Mouse (Mus musculus) stomach, postnatal 0 days (tissue): ENCODE measurements around the gene Adcyap1r1. TPM values are rescaled to one million over a fixed set of nuclear protein-coding genes. Genes with fewer than 3 reads are reported as not detected.

Experiments
- ATAC-seq: fragments of 200-750 bp; cut with Nextera tagmentation; 2 replicates; pipeline ENCODE4 v1.8.0; 2017; ENCODE audit not compliant: low FRiP score, low TSS enrichment
- DNase-seq: peaks from one replicate; pipeline ENCODE4 v3.0.0-alpha.2; 2016; ENCODE audit warnings: low spot score
- H3K27ac ChIP-seq: fragments of 300-500 bp; sonication (generic); replicated peaks from 2 replicates; pipeline ENCODE4 v1.5.1; 2014; ENCODE audit warnings: mild to moderate bottlenecking, control low read depth
- H3K27me3 ChIP-seq: fragments of 300-500 bp; sonication (generic); 2 replicates; pipeline ENCODE4 v1.6.1; 2014; ENCODE audit warnings: low read length; ENCODE audit not compliant: control insufficient read depth, insufficient read depth
- H3K36me3 ChIP-seq: fragments of 300-500 bp; sonication (generic); 2 replicates; pipeline ENCODE4 v1.6.1; 2014; ENCODE audit warnings: low read length, mixed read lengths; ENCODE audit not compliant: control insufficient read depth, insufficient read depth
- H3K4me1 ChIP-seq: fragments of 300-500 bp; sonication (generic); replicated peaks from 2 replicates; pipeline ENCODE4 v1.6.1; 2014; ENCODE audit warnings: antibody characterized with exemption; ENCODE audit not compliant: control insufficient read depth, insufficient read depth
- H3K4me2 ChIP-seq: fragments of 300-500 bp; sonication (generic); replicated peaks from 2 replicates; pipeline ENCODE4 v1.6.1; 2014; ENCODE audit warnings: low read depth, mild to moderate bottlenecking, control low read depth, moderate library complexity
- H3K4me3 ChIP-seq: fragments of 300-500 bp; sonication (generic); 2 replicates; pipeline ENCODE4 v1.5.1; 2014; ENCODE audit warnings: low read depth, low read length, control low read depth
- H3K9ac ChIP-seq: fragments of 300-500 bp; sonication (generic); 2 replicates; pipeline ENCODE4 v1.6.1; 2014; ENCODE audit warnings: mild to moderate bottlenecking, low read length, control low read depth, mixed read lengths
- H3K9me3 ChIP-seq: fragments of 300-500 bp; sonication (generic); 2 replicates; pipeline ENCODE4 v1.6.1; 2016; ENCODE audit warnings: low read length; ENCODE audit not compliant: control insufficient read depth
- CTCF ChIP-seq: IDR thresholded peaks from 2 replicates; pipeline ENCODE4 v1.5.1; 2016; ENCODE audit warnings: antibody characterized with exemption, low read depth, mild to moderate bottlenecking, moderate library complexity
- EP300 ChIP-seq: optimal IDR thresholded peaks from 2 replicates; pipeline ENCODE3; 2016; ENCODE audit warnings: antibody characterized with exemption
- WGBS: fragments of 180-500 bp; shearing (Covaris S2); extraction: QIAGEN DNeasy Blood & Tissue Kit; methylation state at CpG from one replicate; pipeline ENCODE4 v1.1.7; 2014; 5-methylcytosine and 5-hydroxymethylcytosine counted together
- polyA plus RNA-seq: library from polyadenylated mRNA; unstranded; fragments of >200 nt; fragmentation: Nextera tagmentation; extraction: Ambion mirVana; gene quantifications from 2 replicates; pipeline ENCODE4 v1.2.1, GENCODE M21; 2015

Gene Adcyap1r1
- 5.4 and 5.5 TPM in 2 replicates for polyA plus RNA-seq

DNA sequence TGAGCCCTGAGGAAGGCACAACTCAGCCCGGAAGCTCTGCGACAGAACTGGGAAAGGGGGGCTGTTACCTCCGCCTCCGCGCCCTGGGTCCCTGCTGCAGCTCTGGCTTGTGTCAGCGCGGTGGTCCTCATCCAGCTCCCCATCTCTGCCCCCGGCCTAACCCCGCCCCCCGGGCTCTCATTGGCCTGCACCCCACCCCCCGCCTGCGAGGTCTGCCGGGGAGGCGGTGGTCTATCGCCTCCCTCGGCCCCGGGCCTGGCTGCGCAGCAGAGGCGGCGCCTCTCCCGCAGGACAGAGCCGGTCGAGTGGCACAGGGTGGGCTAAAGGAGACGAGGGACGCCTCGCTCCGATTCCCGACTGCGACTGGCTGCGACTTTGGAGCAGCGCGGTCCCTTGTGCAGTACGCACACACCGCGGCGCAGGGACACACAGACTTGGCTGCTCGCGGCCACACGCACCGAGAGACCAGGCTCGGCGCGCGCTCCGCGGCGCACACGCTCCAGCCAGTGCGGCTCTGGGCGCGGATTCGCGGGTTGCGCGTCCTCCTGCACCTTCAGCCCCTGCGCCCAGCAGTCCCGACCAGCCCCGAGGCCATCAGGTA is at the start of gene Adcyap1r1:
TSS of gene Adcyap1r1 (plus strand) at position 208 of the 601 bp plus-strand sequence.
- Histone ChIP-seq H3K4me3 (peak within 1 kb of the TSS; percentile 46), H3K9me3 (no peaks in the 10 kb centered on the region), H3K4me1 (no peaks in the 10 kb centered on the region), H3K27ac (peak within 1 kb of the TSS; percentile 35; the same call in 1 of the 2 replicates), H3K4me2 (peak within 1 kb of the TSS; percentile 76), H3K36me3 (no peaks in the 10 kb centered on the region), H3K27me3 (peaks cover 3% of the 10 kb centered on the region; the same call in 1 of the 2 replicates), H3K9ac (peak within 1 kb of the TSS; percentile 43)
- TF ChIP-seq EP300: no peak
- no peak for TF ChIP-seq CTCF
- DNase-seq: peak; percentile 52
- WGBS: under 1% methylated on average over 49 of the region's 58 CpGs
- ATAC-seq: peak; percentile 65

DNA sequence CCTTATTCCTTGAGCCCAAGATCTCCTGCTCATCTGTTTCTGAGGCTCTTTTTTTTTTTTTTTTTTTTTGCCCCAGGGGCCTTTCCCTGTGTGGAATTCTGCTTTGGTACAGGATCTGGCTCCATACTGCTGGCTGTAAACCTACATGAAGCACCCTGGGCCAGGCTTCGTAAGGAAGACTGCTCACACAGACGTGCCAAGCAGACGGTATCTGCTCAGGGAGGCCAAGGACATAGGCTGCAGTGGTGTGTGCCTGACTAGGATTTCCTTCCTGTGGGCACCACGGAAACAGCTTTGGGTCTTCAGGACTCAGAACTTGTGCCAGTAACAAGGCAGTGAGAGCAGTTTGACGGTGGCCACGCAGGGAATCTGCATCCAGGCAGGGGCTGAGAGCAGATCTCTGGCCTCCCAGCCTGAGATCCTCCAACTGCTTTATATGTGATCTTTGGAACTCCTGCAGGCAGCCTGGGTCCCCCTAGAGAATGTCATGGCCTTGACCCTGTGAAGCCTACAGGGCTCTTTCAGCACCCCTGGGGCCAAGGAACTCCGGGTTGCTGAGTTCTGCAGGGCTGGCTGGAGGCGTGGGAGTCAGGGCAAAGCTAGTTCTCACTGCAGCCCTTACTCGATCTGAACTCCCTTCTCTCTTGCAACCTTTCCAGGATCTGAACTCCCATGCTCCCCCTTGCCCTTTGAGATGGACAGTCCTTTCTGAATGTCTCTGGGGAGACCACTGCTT is 49.6 kb upstream of the Adcyap1r1 start:
- ATAC-seq (no peak), DNase-seq (no peak)

DNA sequence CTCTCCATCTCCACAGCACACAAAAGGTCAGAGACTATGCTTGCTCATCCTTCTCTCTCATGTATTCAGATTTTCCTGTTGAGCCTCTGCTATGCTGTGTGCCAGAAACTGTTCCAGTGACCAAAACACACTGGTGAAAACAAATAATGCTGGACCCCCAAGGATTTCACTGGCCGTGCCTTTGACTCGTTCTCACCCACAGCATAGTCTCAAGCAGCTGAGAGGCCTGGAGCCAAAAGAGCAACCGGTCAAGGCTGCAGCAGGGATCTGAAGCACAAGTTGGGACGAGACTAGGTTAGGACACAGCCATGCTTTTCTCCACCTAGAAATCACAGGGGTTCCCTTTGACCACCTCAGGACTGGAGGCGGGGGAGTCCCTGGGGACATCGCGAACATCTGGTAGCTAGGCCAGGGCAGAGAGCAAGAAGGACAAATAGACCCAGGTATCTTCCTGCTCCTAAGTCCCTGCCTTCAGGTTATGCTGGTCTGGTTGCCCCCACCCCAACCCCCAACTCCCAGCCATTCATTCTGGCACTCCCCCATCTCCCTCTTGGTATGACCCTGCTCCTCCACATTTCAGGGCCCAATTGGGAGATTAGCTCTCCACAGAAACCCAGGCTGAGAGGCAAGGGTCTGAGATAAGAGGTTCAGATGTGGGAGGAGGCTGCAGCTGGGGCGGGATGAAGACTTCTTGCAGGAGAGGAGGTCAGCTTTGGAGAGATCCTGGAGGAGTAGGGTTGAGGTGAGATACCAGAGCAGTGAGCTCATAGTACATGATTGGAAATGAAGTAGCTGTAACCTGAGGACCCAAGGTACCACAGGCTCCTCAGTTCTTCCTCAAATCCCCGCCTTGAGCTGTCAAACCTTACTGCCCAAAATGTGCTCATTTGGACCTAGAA is 48.1 kb upstream of the Adcyap1r1 start:
- Histone ChIP-seq H3K9ac (no peak overlapping the region), H3K27me3 (no peaks in the 10 kb centered on the region), H3K9me3 (no peaks in the 10 kb centered on the region), H3K36me3 (no peaks in the 10 kb centered on the region), H3K4me2 (no peak overlapping the region), H3K4me3 (no peak overlapping the region), H3K27ac (no peak overlapping the region), H3K4me1 (no peaks in the 10 kb centered on the region)
- DNase-seq (no peak), ATAC-seq (no peak)
- TF ChIP-seq EP300: no peak
- no peak for TF ChIP-seq CTCF
- 68% methylated on average over 9 of the region's 9 CpGs for WGBS

More for the DNA sequence above, 49.6 kb upstream of the Adcyap1r1 start:
- Histone ChIP-seq H3K9ac (no peak overlapping the region), H3K4me1 (no peaks in the 10 kb centered on the region), H3K36me3 (no peaks in the 10 kb centered on the region), H3K4me2 (no peak overlapping the region), H3K27me3 (no peaks in the 10 kb centered on the region), H3K27ac (no peak overlapping the region), H3K4me3 (no peak overlapping the region), H3K9me3 (no peaks in the 10 kb centered on the region)
- no peak for TF ChIP-seq CTCF
- no peak for TF ChIP-seq EP300
- WGBS: 70% methylated on average over 9 of the region's 9 CpGs

GRCm38 (mm10) chr6:55404421-55404990 is 47.3 kb upstream of the Adcyap1r1 start:
- Histone ChIP-seq H3K9ac (no peak overlapping the region), H3K27ac (no peak overlapping the region), H3K9me3 (no peaks in the 10 kb centered on the region), H3K4me2 (no peak overlapping the region), H3K4me3 (no peak overlapping the region), H3K27me3 (no peaks in the 10 kb centered on the region), H3K36me3 (no peaks in the 10 kb centered on the region), H3K4me1 (no peaks in the 10 kb centered on the region)
- no peak for TF ChIP-seq EP300
- TF ChIP-seq CTCF: no peak
- ATAC-seq (no peak), DNase-seq (no peak)
- WGBS: 62% methylated on average over 5 of the region's 5 CpGs

DNA sequence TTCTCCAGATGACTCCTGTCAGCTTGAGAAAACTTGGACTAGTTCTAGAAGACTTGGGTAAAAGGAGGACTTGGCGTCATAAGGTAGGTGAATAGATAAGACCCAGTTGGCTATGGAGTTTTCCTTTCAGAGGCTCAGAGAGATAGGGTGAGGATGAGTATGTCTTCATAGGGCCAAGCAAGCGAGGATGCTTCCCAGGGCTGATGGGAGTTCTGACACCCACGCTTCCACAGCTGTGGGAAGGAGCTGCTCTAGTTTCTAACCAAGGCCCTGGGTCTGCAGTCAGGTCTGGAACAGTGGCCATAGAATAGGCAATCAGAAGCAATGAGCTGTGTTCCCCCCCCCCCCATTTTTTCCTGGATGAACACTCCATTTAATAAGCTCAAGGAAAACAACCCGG is 44.4 kb upstream of the Adcyap1r1 start:
- Histone ChIP-seq H3K4me1 (no peaks in the 10 kb centered on the region), H3K4me3 (no peak overlapping the region), H3K4me2 (no peak overlapping the region), H3K9ac (no peak overlapping the region), H3K9me3 (no peaks in the 10 kb centered on the region), H3K36me3 (no peaks in the 10 kb centered on the region), H3K27ac (no peak overlapping the region), H3K27me3 (no peaks in the 10 kb centered on the region)
- 75% methylated on average over 4 of the region's 4 CpGs for WGBS
- ATAC-seq (no peak), DNase-seq (no peak)
- TF ChIP-seq EP300 (no peak), CTCF (no peak)
